Mouse (Mus musculus) lung, postnatal 36 days (tissue): ENCODE data around the gene Mbnl2.

Experiments used
- DNase-seq: peaks from one replicate; pipeline ENCODE4 v3.0.0; 2022; ENCODE audit warnings: mixed read lengths

Gene Mbnl2

GRCm38 (mm10) chr14:120361121-120361520 lies 85.7 kb downstream of the Mbnl2 start:
- no peak for DNase-seq

- DNase-seq = peak; percentile 50
Observed at GRCm38 (mm10) chr14:120362409-120362992, 87.0 kb downstream of the Mbnl2 start.

GRCm38 (mm10) chr14:120363090-120363818 lies 87.8 kb downstream of the Mbnl2 start:
- no peak for DNase-seq

GRCm38 (mm10) chr14:120365088-120365487 lies 89.6 kb downstream of the Mbnl2 start:
- no peak for DNase-seq

GRCm38 (mm10) chr14:120366962-120367361 lies 91.5 kb downstream of the Mbnl2 start:
- peak; percentile 81 for DNase-seq

GRCm38 (mm10) chr14:120367589-120367988 lies 92.1 kb downstream of the Mbnl2 start:
- DNase-seq = no peak

- no peak for DNase-seq
Observed at GRCm38 (mm10) chr14:120368456-120368855, 93.0 kb downstream of the Mbnl2 start.

GRCm38 (mm10) chr14:120368914-120369391 lies 93.5 kb downstream of the Mbnl2 start:
- DNase-seq = peak; percentile 64

- DNase-seq = no peak
Observed at GRCm38 (mm10) chr14:120370044-120370443, 94.6 kb downstream of the Mbnl2 start.

- no peak for DNase-seq
Observed at GRCm38 (mm10) chr14:120370631-120371030, 95.2 kb downstream of the Mbnl2 start.

- DNase-seq = no peak
Observed at GRCm38 (mm10) chr14:120371174-120371573, 95.7 kb downstream of the Mbnl2 start.

- DNase-seq = no peak
Observed at GRCm38 (mm10) chr14:120373026-120374024, 97.9 kb downstream of the Mbnl2 start.

GRCm38 (mm10) chr14:120374786-120375185 lies 99.3 kb downstream of the Mbnl2 start:
- DNase-seq = no peak

GRCm38 (mm10) chr14:120377192-120377591 lies 101.7 kb downstream of the Mbnl2 start:
- no peak for DNase-seq

GRCm38 (mm10) chr14:120378002-120378401 lies 102.5 kb downstream of the Mbnl2 start:
- no peak for DNase-seq

GRCm38 (mm10) chr14:120379716-120380115 lies 104.2 kb downstream of the Mbnl2 start:
- DNase-seq = peak; percentile 86

- DNase-seq = no peak
Observed at GRCm38 (mm10) chr14:120381378-120382134, 106.1 kb downstream of the Mbnl2 start.

- DNase-seq = no peak
Observed at GRCm38 (mm10) chr14:120382179-120382578, 106.7 kb downstream of the Mbnl2 start.

- no peak for DNase-seq
Observed at GRCm38 (mm10) chr14:120383186-120383851, 107.8 kb downstream of the Mbnl2 start.

- DNase-seq = no peak
Observed at GRCm38 (mm10) chr14:120384615-120385014, 109.1 kb downstream of the Mbnl2 start.

- DNase-seq = peak; percentile 68
Observed at GRCm38 (mm10) chr14:120387293-120387692, 111.8 kb downstream of the Mbnl2 start.
